Mouse (Mus musculus): ENCODE measurements around the gene Dner.
A peak's percentile ranks its signal among the peaks of the same experiment; 100 is the strongest.

Gene Dner

DNA sequence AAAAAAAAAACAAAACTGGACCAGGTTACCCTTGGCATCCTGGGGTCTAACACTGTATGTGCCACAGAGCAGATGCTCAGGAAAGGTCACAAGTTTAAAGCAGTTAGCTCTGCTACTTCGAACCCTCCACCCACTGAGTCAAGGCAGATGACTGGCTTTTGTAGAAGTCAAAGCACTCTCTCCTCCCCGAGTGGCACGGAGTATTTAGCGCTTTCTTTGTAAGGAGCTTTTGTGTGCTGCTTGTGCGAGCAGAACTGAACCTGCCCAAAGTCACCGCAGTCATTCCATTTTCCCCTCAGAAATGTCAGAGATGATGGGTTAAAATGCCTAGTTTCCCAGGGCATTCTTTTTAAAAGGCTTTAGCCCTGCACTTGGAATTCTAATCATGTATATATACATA is 59.1 kb downstream of the Dner start:
- no peak for DNase-seq (ENCODE audit: low read depth, low spot score)

DNA sequence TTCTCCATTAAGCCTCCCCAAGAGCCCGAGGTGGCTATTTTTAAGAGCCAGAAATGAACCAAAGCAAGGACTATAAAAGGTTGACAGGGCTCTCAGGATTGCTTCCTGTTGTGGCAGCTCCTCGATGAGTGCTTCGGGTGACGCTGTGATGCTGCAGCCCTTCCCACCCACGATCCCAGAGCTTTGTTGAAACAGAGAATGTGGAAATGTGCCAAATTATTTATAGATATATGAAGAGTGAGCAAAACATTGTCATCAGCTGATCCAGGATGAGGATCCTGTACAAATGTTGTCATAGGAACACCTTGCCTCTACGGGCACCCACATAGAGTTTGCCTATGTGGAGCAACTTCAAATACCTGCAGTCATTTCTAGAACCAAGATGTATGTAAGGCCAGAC is 67.8 kb downstream of the Dner start:
- DNase-seq (ENCODE audit: low read depth, low spot score) = no peak

DNA sequence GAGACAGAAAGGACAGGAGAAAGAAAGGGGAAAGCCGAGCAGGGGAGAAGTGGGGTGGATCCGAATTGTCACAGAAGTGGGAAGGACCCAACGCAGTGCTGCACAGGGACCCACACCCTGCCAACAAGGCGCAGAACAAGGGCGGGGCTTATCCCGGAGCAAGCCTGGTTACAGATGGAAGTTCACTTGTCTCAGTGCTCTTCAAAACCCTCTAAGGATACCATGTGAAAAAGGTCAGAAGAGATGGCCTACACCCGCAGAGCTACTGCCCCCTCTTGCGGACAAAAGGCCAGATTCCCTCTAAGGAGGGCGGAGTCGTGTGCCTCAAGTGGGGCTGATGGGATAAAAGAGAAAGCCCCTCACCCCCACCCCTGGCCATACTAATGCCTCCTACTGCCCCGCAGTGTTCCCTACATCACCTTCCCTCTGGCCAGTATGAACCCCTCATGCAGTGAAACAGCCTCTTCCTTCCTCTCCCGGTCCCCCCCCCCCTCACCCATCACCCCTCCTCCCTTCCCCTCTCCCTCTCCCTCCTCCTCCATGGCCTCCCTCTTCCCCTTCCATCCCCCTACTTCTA is 73.0 kb downstream of the Dner start:
- DNase-seq (ENCODE audit: low read depth, low spot score) = no peak

- DNase-seq (ENCODE audit: low read depth, low spot score) = peak; percentile 58
Measured at GRCm38 (mm10) chr1:84621308-84621707, 74.7 kb downstream of the Dner start.

DNA sequence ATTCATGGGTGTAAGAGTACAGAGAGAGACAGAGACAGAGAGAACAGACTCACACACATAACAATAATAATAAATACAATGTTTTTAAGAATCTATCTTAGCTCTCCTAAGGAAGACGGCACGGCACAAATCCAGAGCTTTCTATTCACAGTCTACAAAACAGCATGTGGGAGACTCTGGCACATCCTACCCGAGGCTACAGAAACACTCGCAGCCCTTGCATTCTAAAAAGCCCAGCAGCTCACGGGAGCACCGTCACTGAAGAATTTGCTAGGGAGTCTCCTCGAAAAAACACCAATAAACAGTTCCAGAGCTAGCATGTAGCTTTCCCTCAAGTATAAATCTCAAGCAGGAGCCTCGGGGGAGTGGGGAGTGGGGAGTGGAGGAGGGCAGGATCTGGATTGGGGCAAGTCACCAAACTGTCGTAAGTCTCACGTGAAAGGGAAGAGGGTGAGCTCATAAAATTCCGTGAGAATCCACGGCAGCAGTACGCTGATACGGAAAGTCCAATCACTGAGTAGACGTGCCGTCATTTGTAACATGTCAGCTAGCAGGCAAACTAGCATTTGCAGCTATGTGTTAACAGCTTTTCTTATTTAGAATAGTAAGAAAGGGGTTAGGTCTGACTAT is 76.8 kb downstream of the Dner start:
- DNase-seq (ENCODE audit: low read depth, low spot score) = no peak

DNA sequence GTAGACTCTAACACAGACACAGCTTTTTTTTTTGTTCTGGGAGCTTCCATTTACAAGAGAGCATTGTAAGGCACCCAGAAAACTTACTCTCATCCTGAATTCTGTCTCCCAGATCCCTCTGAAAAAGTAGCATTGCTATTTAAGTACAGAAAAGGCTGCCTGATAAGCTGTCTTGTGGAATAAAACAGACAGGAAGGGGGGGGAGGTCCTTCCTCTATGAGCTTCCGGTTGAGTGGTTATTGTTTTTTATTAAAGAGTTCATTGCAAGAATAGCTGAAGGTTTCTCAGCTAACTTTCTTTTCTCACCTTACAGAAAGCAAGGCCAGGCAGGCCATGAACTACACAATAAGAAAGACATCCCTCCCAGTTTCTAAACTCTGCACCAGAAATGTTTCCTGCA is 77.9 kb downstream of the Dner start:
- no peak for DNase-seq (ENCODE audit: low read depth, low spot score)

DNA sequence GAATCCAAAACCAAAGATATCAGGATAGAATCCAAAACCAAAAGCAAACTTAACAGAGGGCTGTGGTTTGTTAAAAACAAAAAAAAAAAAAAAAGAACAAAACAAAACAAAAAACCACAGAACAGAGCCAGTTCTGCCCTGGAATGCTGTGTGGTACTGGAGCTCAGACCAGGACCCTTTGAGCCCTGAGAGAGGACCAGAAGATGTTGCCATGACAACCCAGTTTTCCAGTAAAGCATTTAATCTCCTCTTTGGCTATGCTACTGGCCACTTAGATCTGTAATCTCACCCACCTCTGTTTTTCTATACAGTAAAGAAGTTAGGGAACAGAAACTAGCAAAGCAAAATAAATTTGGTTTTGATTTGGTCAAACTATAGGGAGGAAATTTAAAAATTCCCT is 79.9 kb downstream of the Dner start:
- no peak for DNase-seq (ENCODE audit: low read depth, low spot score)

- no peak for DNase-seq (ENCODE audit: low read depth, low spot score)
Measured at GRCm38 (mm10) chr1:84614596-84614995, 81.4 kb downstream of the Dner start.

GRCm38 (mm10) chr1:84613119-84613518 is 82.9 kb downstream of the Dner start:
- no peak for DNase-seq (ENCODE audit: low read depth, low spot score)

DNA sequence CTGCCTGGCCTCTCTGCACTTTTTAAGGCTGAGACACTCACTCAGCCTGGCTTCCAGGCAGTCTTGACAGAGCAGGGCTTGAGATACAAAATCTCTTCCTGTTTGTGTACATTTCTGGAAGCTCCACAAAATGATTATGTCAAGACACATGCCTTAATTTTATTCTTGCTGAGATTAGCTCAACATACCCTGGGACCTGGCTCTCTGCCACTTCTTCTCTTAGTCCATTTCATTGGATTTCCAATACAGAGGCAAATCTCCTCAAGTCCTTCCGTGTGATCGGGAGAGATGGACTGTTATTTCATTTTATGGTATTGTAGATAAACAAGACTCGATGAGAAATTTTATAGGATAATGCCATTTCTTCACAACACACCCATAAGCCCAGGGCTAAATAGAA is 84.7 kb downstream of the Dner start:
- DNase-seq (ENCODE audit: low read depth, low spot score) = no peak

GRCm38 (mm10) chr1:84599025-84599424 is 97.0 kb downstream of the Dner start:
- DNase-seq (ENCODE audit: low read depth, low spot score) = no peak

- DNase-seq (ENCODE audit: low read depth, low spot score) = no peak
Measured at GRCm38 (mm10) chr1:84596023-84596422, 100.0 kb downstream of the Dner start.

- DNase-seq (ENCODE audit: low read depth, low spot score) = no peak
Measured at GRCm38 (mm10) chr1:84592394-84592793, 103.6 kb downstream of the Dner start.

DNA sequence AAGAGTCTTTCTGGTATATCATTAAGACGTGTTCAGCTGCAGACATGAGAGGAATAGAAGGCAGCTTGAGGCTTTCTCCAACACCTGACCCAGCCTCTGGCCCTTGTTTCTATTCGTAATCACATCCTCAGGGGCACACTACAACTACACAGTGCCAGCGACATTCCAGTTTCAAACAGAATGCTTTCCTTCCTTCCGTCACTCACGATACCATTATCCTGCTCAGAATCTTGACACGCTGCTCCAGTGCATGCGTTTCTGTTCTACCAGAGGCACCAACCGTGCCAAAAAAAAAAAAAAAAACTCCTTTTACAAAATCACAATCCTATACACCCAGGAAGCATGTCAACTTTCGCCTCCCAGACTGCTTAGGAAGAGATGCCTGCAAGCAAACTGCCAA is 105.5 kb downstream of the Dner start:
- DNase-seq (ENCODE audit: low read depth, low spot score) = no peak

DNA sequence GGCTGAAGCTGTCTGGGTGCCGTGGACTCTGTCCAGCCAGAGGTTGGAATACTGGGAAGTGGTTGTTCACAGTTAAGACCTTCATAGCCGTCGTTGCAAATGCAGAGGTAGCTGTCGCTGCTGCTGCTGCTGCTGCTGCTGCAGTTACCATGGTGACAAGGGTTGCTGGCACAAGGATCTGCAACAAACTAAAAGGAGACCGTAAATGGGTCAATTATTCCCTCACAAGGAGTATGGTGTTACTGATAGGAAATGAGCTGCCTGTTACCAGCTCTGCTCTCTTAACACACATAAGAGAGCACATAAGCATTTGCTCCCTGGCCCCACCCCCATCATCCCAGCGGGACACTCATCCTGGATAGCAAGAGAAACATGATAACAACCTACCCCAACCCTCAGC is 110.6 kb downstream of the Dner start:
- peak; percentile 55 for DNase-seq (ENCODE audit: low read depth, low spot score)

DNA sequence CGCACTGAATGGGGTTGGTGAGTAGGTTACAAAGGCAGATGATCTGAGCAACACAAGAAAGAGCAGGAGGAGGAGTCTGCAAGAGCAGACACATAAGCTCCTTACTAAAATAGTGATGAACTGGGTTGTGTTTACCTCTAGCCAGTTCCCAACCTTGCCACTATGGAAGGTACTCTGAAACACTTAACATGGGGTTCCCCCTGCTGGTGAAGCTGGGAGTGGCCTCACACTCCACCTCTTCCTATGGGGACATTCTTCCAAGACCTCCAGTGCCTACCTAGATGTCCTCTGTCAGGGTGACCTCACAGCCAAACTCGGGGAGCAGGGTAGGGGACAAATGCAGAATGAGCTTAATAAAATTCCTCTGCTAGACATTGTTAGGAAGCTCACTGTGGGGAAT is 114.2 kb downstream of the Dner start:
- no peak for DNase-seq (ENCODE audit: low read depth, low spot score)

- no peak for DNase-seq (ENCODE audit: low read depth, low spot score)
Measured at GRCm38 (mm10) chr1:84561841-84562240, 134.2 kb downstream of the Dner start.

GRCm38 (mm10) chr1:84561387-84561786 is 134.6 kb downstream of the Dner start:
- DNase-seq (ENCODE audit: low read depth, low spot score) = no peak

- no peak for DNase-seq (ENCODE audit: low read depth, low spot score)
Measured at GRCm38 (mm10) chr1:84556546-84557511, 139.2 kb downstream of the Dner start.

DNA sequence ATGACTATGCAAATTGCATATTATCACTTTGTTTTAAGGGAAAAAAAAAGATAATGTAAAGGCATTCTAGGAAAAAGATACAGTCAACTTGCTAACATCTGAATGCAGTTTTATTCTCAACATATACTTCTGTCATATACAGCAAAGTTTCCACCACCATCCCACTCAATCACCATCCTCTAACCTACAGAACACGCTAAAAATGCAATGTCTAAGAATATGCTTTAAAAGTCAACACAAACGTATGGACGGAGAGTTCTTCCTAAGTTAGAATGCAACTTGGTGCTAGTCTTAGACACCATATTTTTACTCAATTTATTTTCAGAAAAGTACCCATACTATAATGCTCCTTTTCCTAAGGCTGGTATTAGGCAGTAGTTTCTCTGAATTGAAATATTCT is 144.0 kb downstream of the Dner start:
- no peak for DNase-seq (ENCODE audit: low read depth, low spot score)

DNA sequence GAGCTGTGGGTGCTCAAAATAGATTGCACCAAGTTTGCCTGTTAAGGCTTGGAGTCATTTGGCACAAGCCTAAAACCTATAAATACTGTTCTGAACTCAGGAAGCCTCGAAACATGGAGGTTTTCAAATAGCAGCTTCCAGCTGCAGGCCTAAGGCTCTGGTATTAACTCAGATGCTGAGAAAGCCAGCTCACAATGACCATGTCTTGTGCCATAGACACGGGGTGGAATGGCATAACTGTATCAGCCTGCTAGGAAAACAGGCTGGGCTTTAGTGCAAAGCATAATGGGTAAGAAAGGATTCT is 146.0 kb downstream of the Dner start:
- DNase-seq (ENCODE audit: low read depth, low spot score) = no peak

- no peak for DNase-seq (ENCODE audit: low read depth, low spot score)
Measured at GRCm38 (mm10) chr1:84549367-84550064, 146.5 kb downstream of the Dner start.
